Mouse (Mus musculus) MEL (cell line): ENCODE measurements around the gene March4.

Experiments used
- CTCF ChIP-seq, 3 experiments: IDR thresholded peaks in 2 of 3; conservative IDR thresholded peaks in 1 of 3; 2 replicates each; pipeline ENCODE4 v1.5.1; 2011 to 2012; ENCODE audit warnings: low read length in 3 of 3, low read depth in 2 of 3, mild to moderate bottlenecking in 2 of 3, improper control_type of control experiment in 1 of 3, inconsistent platforms in 1 of 3, mixed read lengths in 1 of 3, moderate library complexity in 1 of 3; ENCODE audit not compliant: control insufficient read depth in 1 of 3, insufficient read depth in 1 of 3, poor library complexity in 1 of 3, severe bottlenecking in 1 of 3
- MAFK ChIP-seq: IDR thresholded peaks from 2 replicates; pipeline ENCODE4 v1.6.1; 2011; ENCODE audit warnings: low read depth, mild to moderate bottlenecking, low read length, improper control_type of control experiment, borderline replicate concordance
- MXI1 ChIP-seq: IDR thresholded peaks from 2 replicates; pipeline ENCODE4 v1.6.1; 2011; ENCODE audit warnings: mild to moderate bottlenecking, low read depth, low read length, improper control_type of control experiment
- MYC ChIP-seq: IDR thresholded peaks from 2 replicates; pipeline ENCODE4 v1.6.1; 2011; ENCODE audit warnings: low read depth, mild to moderate bottlenecking, low read length, improper control_type of control experiment, moderate library complexity
- POLR2A ChIP-seq, 2 experiments: IDR thresholded peaks; 2 replicates each; pipeline ENCODE4 v1.6.1; 2011 to 2012; ENCODE audit warnings: low read length in 2 of 2, mild to moderate bottlenecking in 2 of 2, control low read depth in 1 of 2, improper control_type of control experiment in 1 of 2, low read depth in 1 of 2, moderate library complexity in 1 of 2; ENCODE audit not compliant: control insufficient read depth in 1 of 2, insufficient read depth in 1 of 2, poor library complexity in 1 of 2
- TAL1 ChIP-seq: IDR thresholded peaks from 2 replicates; pipeline ENCODE4 v1.6.1; 2012; ENCODE audit warnings: mild to moderate bottlenecking, inconsistent platforms, low read length, moderate library complexity, mixed read lengths

- TF ChIP-seq MYC (no peak), CTCF (IDR thresholded peaks at IDR 0.05 in 2 of 3, conservative IDR thresholded peaks at IDR 0.05 in 1 of 3; ENCODE audit: control insufficient read depth in 1 of 3, insufficient read depth in 1 of 3, low read depth in 2 of 3, low read length in 3 of 3, poor library complexity in 1 of 3, severe bottlenecking in 1 of 3) (no peak), MAFK (no peak), POLR2A (IDR thresholded peaks at IDR 0.05; ENCODE audit: control insufficient read depth in 1 of 2, insufficient read depth in 1 of 2, low read depth in 1 of 2, low read length in 2 of 2, poor library complexity in 1 of 2) (no peak), MXI1 (no peak), TAL1 (no peak)
Observed at GRCm38 (mm10) chr1:72529192-72529591, 7.5 kb downstream of the March4 start.
